Mouse (Mus musculus): ENCODE measurements around the gene Adcy7. TPM values are rescaled to one million over a fixed set of nuclear protein-coding genes. Genes with fewer than 3 reads are reported as not detected.

The Adcy7 gene
- polyA plus RNA-seq, 1 experiment, result 5.4 TPM

- Histone ChIP-seq H3K4me1 (ENCODE audit: control insufficient read depth, insufficient read depth, low read length) (peaks cover 27% of the 10 kb centered on the region), H3K4me3 (ENCODE audit: control insufficient read depth, low read depth, low read length) (no peak overlapping the region), H3K27me3 (ENCODE audit: control insufficient read depth, insufficient read depth, low read length) (no peaks in the 10 kb centered on the region), H3K27ac (ENCODE audit: control insufficient read depth, insufficient read depth, low read depth, low read length) (peak overlapping the region; percentile 55), H3K36me3 (ENCODE audit: control insufficient read depth, insufficient read depth, low read length) (no peaks in the 10 kb centered on the region)
- TF ChIP-seq CTCF (IDR thresholded peaks at IDR 0.05; ENCODE audit: control insufficient read depth, insufficient read depth, insufficient replicate concordance, low read depth, low read length) (no peak), POLR2A (IDR thresholded peaks at IDR 0.05; ENCODE audit: control insufficient read depth, low read depth, low read length) (no peak)
Measured at GRCm38 (mm10) chr8:88283243-88284115, 11.3 kb downstream of the Adcy7 start.

- H3K27me3 ChIP-seq (ENCODE audit: control insufficient read depth, insufficient read depth, low read length), result no peaks in the 10 kb centered on the region
- TF ChIP-seq POLR2A (IDR thresholded peaks at IDR 0.05; ENCODE audit: control insufficient read depth, low read depth, low read length) (no peak), CTCF (IDR thresholded peaks at IDR 0.05; ENCODE audit: control insufficient read depth, insufficient read depth, insufficient replicate concordance, low read depth, low read length) (no peak)
- H3K4me3 ChIP-seq (ENCODE audit: control insufficient read depth, low read depth, low read length), result peak overlapping the region; percentile 81; the same call in 1 of the 2 replicates
- H3K4me1 ChIP-seq (ENCODE audit: control insufficient read depth, insufficient read depth, low read length), result peaks cover 27% of the 10 kb centered on the region
- no peak overlapping the region for H3K27ac ChIP-seq (ENCODE audit: control insufficient read depth, insufficient read depth, low read depth, low read length)
- H3K36me3 ChIP-seq (ENCODE audit: control insufficient read depth, insufficient read depth, low read length), result no peaks in the 10 kb centered on the region
Measured at GRCm38 (mm10) chr8:88284738-88285137, 12.5 kb downstream of the Adcy7 start.

- Histone ChIP-seq H3K4me1 (ENCODE audit: control insufficient read depth, insufficient read depth, low read length) (peaks cover 27% of the 10 kb centered on the region), H3K27ac (ENCODE audit: control insufficient read depth, insufficient read depth, low read depth, low read length) (peak overlapping the region; percentile 29), H3K36me3 (ENCODE audit: control insufficient read depth, insufficient read depth, low read length) (no peaks in the 10 kb centered on the region), H3K4me3 (ENCODE audit: control insufficient read depth, low read depth, low read length) (peak overlapping the region; percentile 81), H3K27me3 (ENCODE audit: control insufficient read depth, insufficient read depth, low read length) (no peaks in the 10 kb centered on the region)
- TF ChIP-seq POLR2A (IDR thresholded peaks at IDR 0.05; ENCODE audit: control insufficient read depth, low read depth, low read length) (no peak), CTCF (IDR thresholded peaks at IDR 0.05; ENCODE audit: control insufficient read depth, insufficient read depth, insufficient replicate concordance, low read depth, low read length) (peak; percentile 20; the same call in 1 of the 2 replicates)
Measured at GRCm38 (mm10) chr8:88285469-88286356, 13.5 kb downstream of the Adcy7 start.

GRCm38 (mm10) chr8:88286421-88286960 is 14.3 kb downstream of the Adcy7 start:
- peaks cover 29% of the 10 kb centered on the region for H3K4me1 ChIP-seq (ENCODE audit: control insufficient read depth, insufficient read depth, low read length)
- no peak overlapping the region for H3K4me3 ChIP-seq (ENCODE audit: control insufficient read depth, low read depth, low read length)
- H3K36me3 ChIP-seq (ENCODE audit: control insufficient read depth, insufficient read depth, low read length), result no peaks in the 10 kb centered on the region
- TF ChIP-seq CTCF (IDR thresholded peaks at IDR 0.05; ENCODE audit: control insufficient read depth, insufficient read depth, insufficient replicate concordance, low read depth, low read length), result no peak
- no peak for TF ChIP-seq POLR2A (IDR thresholded peaks at IDR 0.05; ENCODE audit: control insufficient read depth, low read depth, low read length)
- H3K27me3 ChIP-seq (ENCODE audit: control insufficient read depth, insufficient read depth, low read length), result no peaks in the 10 kb centered on the region
- no peak overlapping the region; the same call in 1 of the 2 replicates for H3K27ac ChIP-seq (ENCODE audit: control insufficient read depth, insufficient read depth, low read depth, low read length)

- Histone ChIP-seq H3K27ac (ENCODE audit: control insufficient read depth, insufficient read depth, low read depth, low read length) (no peak overlapping the region), H3K4me3 (ENCODE audit: control insufficient read depth, low read depth, low read length) (no peak overlapping the region)
- TF ChIP-seq CTCF (IDR thresholded peaks at IDR 0.05; ENCODE audit: control insufficient read depth, insufficient read depth, insufficient replicate concordance, low read depth, low read length) (no peak), POLR2A (IDR thresholded peaks at IDR 0.05; ENCODE audit: control insufficient read depth, low read depth, low read length) (no peak)
Measured at GRCm38 (mm10) chr8:88288622-88289242, 16.5 kb downstream of the Adcy7 start.

GRCm38 (mm10) chr8:88289901-88290300 is 17.7 kb downstream of the Adcy7 start:
- H3K4me1 ChIP-seq (ENCODE audit: control insufficient read depth, insufficient read depth, low read length), result peaks cover 19% of the 10 kb centered on the region
- TF ChIP-seq POLR2A (IDR thresholded peaks at IDR 0.05; ENCODE audit: control insufficient read depth, low read depth, low read length), result no peak
- no peaks in the 10 kb centered on the region for H3K36me3 ChIP-seq (ENCODE audit: control insufficient read depth, insufficient read depth, low read length)
- no peak overlapping the region for H3K27ac ChIP-seq (ENCODE audit: control insufficient read depth, insufficient read depth, low read depth, low read length)
- H3K27me3 ChIP-seq (ENCODE audit: control insufficient read depth, insufficient read depth, low read length), result no peaks in the 10 kb centered on the region
- no peak overlapping the region for H3K4me3 ChIP-seq (ENCODE audit: control insufficient read depth, low read depth, low read length)

More at GRCm38 (mm10) chr8:88288622-88289242, 16.5 kb downstream of the Adcy7 start:
- no peaks in the 10 kb centered on the region for H3K27me3 ChIP-seq (ENCODE audit: control insufficient read depth, insufficient read depth, low read length)
- no peaks in the 10 kb centered on the region for H3K36me3 ChIP-seq (ENCODE audit: control insufficient read depth, insufficient read depth, low read length)
- peaks cover 23% of the 10 kb centered on the region for H3K4me1 ChIP-seq (ENCODE audit: control insufficient read depth, insufficient read depth, low read length)
